Mouse (Mus musculus) heart, postnatal 36 days (tissue): ENCODE measurements at regions not wholly inside any gene's neighbourhood (a gene's known extent, or its start where the extent isn't known, plus 50 kb on each side); places are given as distances from the start of the nearest gene placed in this dataset.
"Not testable (repeated sequence)": the region's sequence is repeated elsewhere in the genome, so short reads cannot be mapped to it uniquely, and the experiment has no call there.

Experiments
- DNase-seq, 2 experiments: peaks; one replicate each; pipeline ENCODE4 v3.0.0; 2021 to 2022
- intact Hi-C: fragments of 180-260 bp; cut with DNase I; formaldehyde crosslinking; loops from one replicate; pipeline ENCODE4 v1.15.1; 2025

DNA sequence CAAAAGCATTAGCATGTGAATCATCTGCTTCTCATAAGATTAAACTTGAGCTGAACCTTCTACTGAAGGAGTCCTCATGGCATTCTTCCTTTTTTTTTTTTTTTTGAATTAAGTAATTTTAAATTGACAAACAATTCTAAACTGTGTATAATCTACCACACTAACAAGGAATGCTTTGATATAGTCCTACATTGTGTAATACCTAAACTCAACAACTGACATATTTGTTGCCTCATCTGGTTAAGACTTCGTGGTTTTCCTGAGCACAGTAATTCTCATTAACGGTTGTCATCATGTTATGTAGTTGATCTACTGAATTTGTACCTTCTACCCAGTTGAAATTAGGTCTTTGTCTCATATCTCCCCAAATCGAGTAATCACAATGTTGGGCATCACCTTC is 83.9 kb upstream of the Hcrtr2 start:
- no peak for DNase-seq
- intact Hi-C loops: no loop called here

DNA sequence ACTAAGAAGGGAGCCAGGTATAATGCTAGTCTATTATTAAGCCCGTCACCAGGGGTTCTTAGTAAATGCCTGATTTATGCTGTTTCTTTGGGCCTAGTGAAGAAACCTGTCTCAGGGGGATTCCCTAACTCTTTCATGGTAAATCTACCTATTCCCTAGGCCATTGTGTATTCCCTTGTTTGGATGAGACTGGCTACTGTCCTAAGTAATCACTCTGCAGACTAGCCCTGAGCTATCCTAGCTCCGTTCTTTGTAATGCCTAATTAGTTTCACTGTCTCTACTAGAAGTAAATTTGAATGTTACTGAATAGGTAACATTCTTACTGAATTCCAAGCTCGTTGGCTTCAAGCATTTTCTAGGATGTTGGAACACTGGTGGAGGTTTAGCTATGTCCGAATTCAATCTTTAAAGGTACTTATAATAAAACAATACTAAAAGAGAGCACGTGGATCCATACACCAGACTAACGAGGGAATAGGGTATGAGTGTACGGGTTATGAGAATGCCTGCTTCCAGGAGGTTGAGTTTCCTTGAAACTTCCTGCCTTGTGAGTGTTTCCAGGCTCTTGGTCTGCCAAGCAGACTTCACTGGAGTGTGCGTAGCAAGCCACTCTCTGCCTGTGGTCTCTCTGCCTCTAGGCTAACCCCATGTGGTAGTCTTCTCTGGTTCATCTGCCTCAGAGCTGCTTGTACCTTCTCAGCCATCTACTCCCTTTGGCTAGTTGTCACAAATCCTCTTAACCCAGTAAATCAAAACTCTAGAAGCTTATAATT is 78.4 kb upstream of the Hcrtr2 start:
- intact Hi-C loops: not testable (repeated sequence)

DNA sequence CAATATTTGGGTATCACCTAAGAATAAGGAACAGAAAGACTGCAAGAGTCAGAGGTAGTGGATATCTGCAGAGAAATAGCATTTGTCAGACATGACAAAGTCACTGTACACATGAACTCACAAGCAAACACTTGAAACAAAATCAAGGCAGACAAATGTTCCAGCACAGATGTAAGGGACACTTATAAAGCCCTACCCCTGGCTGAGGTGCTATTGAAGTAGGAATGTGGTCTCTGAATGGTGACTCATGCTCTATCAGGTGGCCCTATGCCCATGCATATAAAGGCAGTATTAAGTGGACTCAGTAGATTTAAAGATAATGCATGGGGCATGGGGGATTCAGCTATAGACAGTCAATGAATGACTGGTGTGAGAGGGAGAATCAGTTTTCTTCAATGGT is 77.2 kb upstream of the Hcrtr2 start:
- DNase-seq: no peak
- intact Hi-C loops: no loop called here

More for the DNA sequence above, 78.4 kb upstream of the Hcrtr2 start:
- DNase-seq: not testable (repeated sequence)

DNA sequence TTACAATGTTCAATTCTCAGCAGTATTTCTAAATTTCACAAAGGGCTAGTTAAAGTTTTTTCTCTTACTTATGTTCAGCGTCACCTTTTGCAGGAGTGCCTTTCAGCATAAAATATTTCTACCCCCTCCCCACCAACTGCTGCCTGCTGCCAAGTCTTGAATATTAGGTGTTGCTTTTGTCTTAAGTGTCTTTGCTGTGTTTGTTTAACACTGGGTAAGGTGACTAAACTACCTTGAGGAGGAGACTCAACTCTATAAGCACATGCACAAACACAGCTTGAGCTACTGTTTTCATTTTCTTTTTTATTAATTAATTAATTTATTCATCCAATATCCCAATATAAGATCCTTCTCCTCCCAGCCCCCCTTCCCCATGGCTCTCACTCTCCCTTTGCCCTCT is 70.1 kb upstream of the Hcrtr2 start:
- intact Hi-C loops: loop anchor here (5.0 kb wide), 1 partner anchor 269 kb away; no protein-coding TSS in a partner anchor
- no peak for DNase-seq

GRCm38 (mm10) chr9:76390839-76391238 is 67.2 kb upstream of the Hcrtr2 start:
- intact Hi-C loops: loop anchor here (2.0 to 5.0 kb wide), 2 partner anchors 271 to 996 kb away; no protein-coding TSS in a partner anchor

More at GRCm38 (mm10) chr9:76390839-76391238, 67.2 kb upstream of the Hcrtr2 start:
- peak in 1 of 2 experiments; percentile 6 for DNase-seq
